Mouse (Mus musculus) Muller cell, postnatal 12 days (primary cell): ENCODE data around the gene Rhof.

Experiments
- DNase-seq: peaks from one replicate; pipeline ENCODE4 v3.0.0-alpha.2; 2015; ENCODE audit errors: inconsistent ontology term

Rhof gene

GRCm38 (mm10) chr5:123135471-123136360 is 3.2 kb upstream of the Rhof start:
- peak; percentile 85 for DNase-seq

GRCm38 (mm10) chr5:123134875-123135382 is 2.4 kb upstream of the Rhof start:
- DNase-seq = no peak

- peak; percentile 87 for DNase-seq
These were observed 1.8 kb upstream of the Rhof start for GRCm38 (mm10) chr5:123134186-123134874.

- no peak for DNase-seq
These were observed 1.3 kb upstream of the Rhof start for GRCm38 (mm10) chr5:123133784-123134143.

- DNase-seq = peak; percentile 89
These were observed 741 bp upstream of the Rhof start for GRCm38 (mm10) chr5:123133083-123133783.

GRCm38 (mm10) chr5:123130814-123131148 is 1.7 kb downstream of the Rhof start:
- DNase-seq = no peak

- DNase-seq = no peak
These were observed 2.3 kb downstream of the Rhof start for GRCm38 (mm10) chr5:123130030-123130813.

- no peak for DNase-seq
These were observed 3.2 kb downstream of the Rhof start for GRCm38 (mm10) chr5:123129170-123129757.

- no peak for DNase-seq
These were observed 3.9 kb downstream of the Rhof start for GRCm38 (mm10) chr5:123128426-123129169.

GRCm38 (mm10) chr5:123127031-123127430 is 5.5 kb downstream of the Rhof start:
- DNase-seq = no peak

- DNase-seq = no peak
These were observed 6.7 kb downstream of the Rhof start for GRCm38 (mm10) chr5:123125638-123126406.

- no peak for DNase-seq
These were observed 7.4 kb downstream of the Rhof start for GRCm38 (mm10) chr5:123125105-123125504.

GRCm38 (mm10) chr5:123122181-123122580 is 10.3 kb downstream of the Rhof start:
- DNase-seq = no peak

- DNase-seq = peak; percentile 20
These were observed 11.8 kb downstream of the Rhof start for GRCm38 (mm10) chr5:123120624-123121215.

GRCm38 (mm10) chr5:123118826-123119225 is 13.7 kb downstream of the Rhof start:
- DNase-seq = no peak

GRCm38 (mm10) chr5:123117773-123118172 is 14.7 kb downstream of the Rhof start:
- DNase-seq = no peak

- peak; percentile 70 for DNase-seq
These were observed 15.2 kb downstream of the Rhof start for GRCm38 (mm10) chr5:123117257-123117656.

- DNase-seq = no peak
These were observed 16.4 kb downstream of the Rhof start for GRCm38 (mm10) chr5:123116080-123116479.

- DNase-seq = no peak
These were observed 17.6 kb downstream of the Rhof start for GRCm38 (mm10) chr5:123114924-123115323.
